Mouse (Mus musculus) cerebellum, adult 2 months (tissue): ENCODE results near the gene Rhox6.

Source experiments
- CTCF ChIP-seq: fragments of 200-500 bp; IDR thresholded peaks from 2 replicates; pipeline ENCODE4 v1.5.1; 2011; ENCODE audit warnings: low read depth, mild to moderate bottlenecking, control low read depth, low read length, moderate library complexity, borderline replicate concordance; ENCODE audit not compliant: insufficient read depth
- POLR2A ChIP-seq: fragments of 200-500 bp; IDR thresholded peaks from 2 replicates; pipeline ENCODE4 v1.6.1; 2011; ENCODE audit warnings: low read length, control low read depth, borderline replicate concordance; ENCODE audit not compliant: insufficient read depth

DNA sequence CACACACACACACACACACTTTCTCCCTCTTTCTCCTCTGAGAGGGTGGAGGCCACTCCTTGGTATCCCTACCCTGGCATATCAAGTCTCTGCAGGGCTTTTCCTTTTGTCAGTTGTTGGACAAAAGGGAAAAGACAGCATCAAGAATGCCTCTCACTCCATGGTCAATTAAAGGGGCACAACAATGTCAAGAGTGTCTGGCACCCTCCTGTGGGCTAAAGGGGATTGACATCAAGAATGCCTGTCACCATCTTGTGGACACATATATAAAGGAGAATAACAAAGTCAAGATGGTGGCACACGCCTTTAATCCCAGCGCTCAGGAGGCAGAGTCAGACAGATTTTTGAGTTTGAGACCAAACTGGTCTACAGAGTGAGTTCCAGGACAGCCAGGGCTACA lies 17.3 kb upstream of the Rhox6 start:
- TF ChIP-seq CTCF, result no peak
- TF ChIP-seq POLR2A, result no peak
